Mouse (Mus musculus) embryonic stem cell, embryonic (primary cell): ENCODE results near the gene Ints7.

Source experiments
- CTCF ChIA-PET, 4 experiments: fragments of 300-600 bp in 2 of 4; fragments of 350-600 bp in 2 of 4; sonication (Branson Sonifier 250); formaldehyde crosslinking; loops; one replicate each; lab custom pipeline; 2022; ENCODE audit warnings: inconsistent platforms in 2 of 4; lab: Charles Lee
- POLR2A ChIA-PET, 4 experiments: fragments of 300-600 bp in 2 of 4; fragments of 350-600 bp in 2 of 4; sonication (Branson Sonifier 250); formaldehyde crosslinking; loops; one replicate each; lab custom pipeline; 2022; ENCODE audit warnings: antibody characterized with exemption in 4 of 4, inconsistent platforms in 1 of 4; lab: Charles Lee

Ints7 gene

DNA sequence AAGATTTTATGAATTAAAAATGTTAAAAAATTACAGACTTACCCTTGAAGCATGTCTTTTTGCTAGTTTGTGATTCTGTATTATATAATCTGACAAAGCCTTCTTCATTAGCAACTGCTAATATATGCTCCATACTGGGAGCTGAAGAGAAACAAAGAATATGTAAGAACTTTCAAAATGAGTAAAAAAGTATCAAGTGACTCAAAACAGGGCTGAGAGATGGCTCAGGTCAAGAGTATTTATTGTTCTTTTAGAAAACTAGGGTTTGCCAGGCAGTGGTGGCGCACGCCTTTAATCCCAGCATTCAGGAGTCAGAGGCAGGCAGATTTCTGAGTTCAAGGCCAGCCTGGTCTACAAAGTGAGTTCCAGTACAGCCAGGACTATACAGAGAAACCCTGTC lies 5.8 kb upstream of the Ints7 start:
- CTCF ChIA-PET = no interaction called here
- POLR2A ChIA-PET = interaction anchor here in 1 of 4 experiments (2.4 kb wide), 1 partner anchor 10 kb away, joined by 7 read pairs; no protein-coding TSS in a partner anchor

DNA sequence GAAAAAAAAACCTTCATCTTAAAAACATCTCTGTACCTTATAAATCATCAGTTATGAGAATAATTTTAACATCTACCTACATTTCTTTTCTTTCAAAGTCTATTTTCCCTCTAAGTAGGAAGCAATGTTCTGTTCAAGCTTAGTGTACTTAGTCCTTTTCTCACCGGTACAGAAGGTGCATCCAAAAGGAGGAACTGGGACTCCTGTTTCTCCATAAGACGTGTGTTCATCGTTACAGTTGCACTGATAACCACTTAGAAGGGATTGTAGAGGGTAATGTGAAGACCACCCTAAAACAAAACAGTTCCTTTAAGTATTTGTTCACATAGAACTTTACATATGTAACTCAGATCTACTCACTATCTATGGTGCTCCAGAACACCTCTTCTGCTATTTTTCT lies 5.0 kb upstream of the Ints7 start:
- ChIA-PET CTCF (no interaction called here), POLR2A (interaction anchor here in 3 of 4 experiments (0.5 to 18.6 kb wide), 5 partner anchors 10 to 187 kb away, joined by 3 to 397 read pairs (median 3); no protein-coding TSS in a partner anchor)

DNA sequence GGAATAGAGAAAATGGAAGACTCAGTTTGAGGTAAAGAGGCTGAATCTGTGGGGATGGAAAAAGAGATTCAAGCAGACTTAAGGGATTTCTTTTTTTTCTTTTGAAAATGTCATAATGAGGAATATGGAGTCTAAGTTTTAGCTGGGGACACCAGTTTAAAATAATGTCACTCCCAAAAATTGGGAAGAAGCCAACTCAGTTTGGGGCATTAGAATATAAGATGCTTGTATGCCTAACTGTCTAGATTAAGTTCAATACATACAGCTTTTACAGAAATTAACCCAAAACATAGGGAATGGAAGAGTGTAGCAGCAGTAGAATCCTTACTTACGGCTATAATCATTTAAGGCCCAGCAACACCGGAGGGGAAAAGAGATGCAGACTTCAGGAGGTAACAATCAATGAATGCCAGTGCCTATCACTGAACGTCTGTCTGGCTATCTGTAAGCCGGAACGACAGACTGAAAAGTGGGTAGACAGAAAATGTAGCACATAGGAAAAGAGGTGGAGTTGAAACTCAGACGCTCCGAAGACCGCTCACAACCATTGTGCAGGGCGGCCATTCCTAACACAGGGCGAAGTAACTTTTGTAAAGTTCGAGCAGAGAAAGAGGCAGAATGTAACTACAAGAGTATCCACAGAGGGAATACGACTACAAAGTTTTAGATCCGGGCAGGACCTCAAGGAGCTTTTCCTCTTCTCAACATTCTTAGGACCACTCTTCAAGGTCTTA lies 1.4 kb upstream of the Ints7 start:
- ChIA-PET POLR2A (interaction anchor here in 3 of 4 experiments (0.9 to 18.6 kb wide), 27 partner anchors 9 to 881 kb away, joined by 3 to 397 read pairs (median 13); partner anchors contain the start of genes Nek2 (in 2 of the 3), Tmem206 (in 2 of the 3) and Lpgat1 (in 1 of the 3)), CTCF (interaction anchor here in 2 of 4 experiments (0.5 to 4.0 kb wide), 5 partner anchors 9 to 244 kb away, joined by 3 to 38 read pairs (median 3); no protein-coding TSS in a partner anchor)

DNA sequence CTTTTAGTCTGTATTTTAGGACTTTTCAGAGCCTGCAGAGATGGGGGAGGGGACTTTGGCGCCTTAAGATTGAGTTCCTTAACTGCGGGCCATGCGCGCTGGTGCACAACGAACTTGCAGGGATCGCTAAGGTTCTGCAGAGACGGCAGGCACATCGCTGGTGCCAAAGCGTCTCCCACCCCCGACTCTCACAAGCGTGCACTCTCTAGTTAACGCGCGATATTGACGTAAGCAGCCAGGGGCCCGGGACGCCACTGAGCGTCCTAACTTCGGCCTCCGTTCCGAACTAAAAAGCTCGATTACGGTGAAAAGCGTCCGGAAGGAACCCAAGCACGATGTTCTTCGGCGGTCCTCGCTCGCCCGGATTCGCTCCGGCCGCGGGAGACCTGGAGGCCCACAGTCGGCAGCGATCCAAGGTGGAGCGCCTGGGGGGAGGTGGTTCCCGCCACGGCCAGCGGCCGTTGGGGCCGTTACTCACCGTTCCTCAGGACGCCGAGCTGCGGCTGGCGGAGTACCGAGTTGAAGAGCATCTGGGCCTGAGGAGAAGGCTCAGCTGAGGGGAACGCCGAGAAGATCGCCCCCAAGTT lies 472 bp upstream of the Ints7 start:
- ChIA-PET POLR2A (interaction anchor here (0.7 to 18.6 kb wide), 159 partner anchors 8 to 880 kb away, joined by 3 to 397 read pairs (median 5); partner anchors contain the start of genes Nek2 (in 4 of the 4), Lpgat1 (in 3 of the 4), Flvcr1 (in 2 of the 4) and Slc30a1 (in 2 of the 4)), CTCF (interaction anchor here (0.6 to 4.0 kb wide), 42 partner anchors 8 to 517 kb away, joined by 3 to 38 read pairs (median 4); partner anchors contain the start of genes Tmem206 (in 2 of the 4), Lpgat1 (in 1 of the 4), Nek2 (in 1 of the 4) and Traf5 (in 1 of the 4))

DNA sequence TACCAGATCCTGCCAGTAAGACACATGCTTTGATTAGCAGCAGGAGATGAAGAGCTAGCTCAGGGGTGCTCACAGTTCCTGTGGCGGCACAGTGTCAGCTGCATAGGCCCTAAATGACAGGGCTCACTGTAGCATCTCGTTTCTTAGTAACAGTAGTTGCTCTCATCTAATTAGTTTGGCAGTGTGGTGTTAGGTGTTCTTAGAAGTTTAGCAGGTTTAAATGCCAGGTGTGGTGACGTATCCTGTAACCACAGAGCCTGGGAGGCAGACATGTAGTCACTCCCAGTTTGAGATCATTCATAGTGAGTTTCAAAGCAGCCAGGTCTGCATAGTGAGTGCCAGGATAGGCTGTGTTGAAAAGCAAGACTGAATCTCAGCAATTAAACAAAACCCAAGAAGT lies 4.1 kb downstream of the Ints7 start:
- CTCF ChIA-PET = interaction anchor here in 3 of 4 experiments (0.6 to 2.1 kb wide), 3 partner anchors 239 to 247 kb away, joined by 3 to 11 read pairs (median 5); no protein-coding TSS in a partner anchor
- POLR2A ChIA-PET = interaction anchor here in 2 of 4 experiments (0.5 to 18.6 kb wide), 14 partner anchors 8 to 260 kb away, joined by 3 to 397 read pairs (median 4); partner anchors contain the start of gene Nek2 (in 2 of the 2)

DNA sequence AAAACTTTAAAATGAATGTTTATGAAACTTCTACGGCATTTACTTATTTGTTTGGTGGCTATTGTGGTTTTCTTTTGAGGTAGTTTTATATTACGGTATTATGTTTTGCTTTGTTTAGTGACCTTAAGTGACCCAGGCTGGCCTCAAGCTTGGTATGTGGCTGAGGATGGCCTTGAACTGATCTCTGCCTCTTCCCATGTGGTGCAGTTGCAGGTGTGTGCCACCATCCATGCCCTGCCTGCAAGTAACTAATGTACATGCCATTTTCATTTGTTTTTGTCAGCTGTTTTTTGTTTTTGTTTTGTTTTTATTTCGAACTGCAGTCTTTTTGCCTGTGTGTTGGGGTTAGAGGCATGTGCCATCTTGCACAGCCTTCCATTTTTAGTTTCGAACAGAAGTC lies 6.2 kb downstream of the Ints7 start:
- CTCF ChIA-PET = interaction anchor here in 2 of 4 experiments (0.6 to 1.4 kb wide), 3 partner anchors 203 to 239 kb away, joined by 3 to 4 read pairs (median 4); no protein-coding TSS in a partner anchor
- POLR2A ChIA-PET = interaction anchor here in 3 of 4 experiments (0.6 to 18.6 kb wide), 7 partner anchors 11 to 236 kb away, joined by 3 to 397 read pairs (median 8); partner anchors contain the start of gene Nek2 (in 1 of the 3)

DNA sequence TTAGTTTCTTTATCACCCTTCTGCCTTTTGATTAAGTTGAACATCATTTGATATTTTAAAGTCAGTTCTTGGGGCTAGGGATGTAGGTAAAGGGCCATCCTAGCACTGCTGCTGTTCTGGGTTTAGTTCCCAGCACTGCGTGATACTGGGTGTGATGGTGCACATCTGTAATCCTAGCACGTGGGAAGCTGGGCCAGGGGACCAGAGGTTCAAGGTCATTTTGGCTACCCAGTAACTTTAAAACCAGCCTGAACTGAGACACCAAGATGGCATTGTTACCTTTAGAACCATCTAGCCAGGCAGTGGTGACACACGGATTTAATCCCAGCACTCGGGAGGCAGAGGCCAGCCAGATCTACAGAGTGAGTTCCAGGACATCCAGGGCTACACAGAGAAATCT lies 8.4 kb downstream of the Ints7 start:
- POLR2A ChIA-PET = interaction anchor here in 2 of 4 experiments (1.0 to 19.4 kb wide), 9 partner anchors 5 to 234 kb away, joined by 3 to 397 read pairs (median 4); partner anchors contain the start of genes Dtl (in 2 of the 2), Ints7 (in 2 of the 2) and Nek2 (in 1 of the 2)
- CTCF ChIA-PET = interaction anchor here in 3 of 4 experiments (0.6 to 2.1 kb wide), 3 partner anchors 230 to 234 kb away, joined by 5 to 14 read pairs (median 7); no protein-coding TSS in a partner anchor

DNA sequence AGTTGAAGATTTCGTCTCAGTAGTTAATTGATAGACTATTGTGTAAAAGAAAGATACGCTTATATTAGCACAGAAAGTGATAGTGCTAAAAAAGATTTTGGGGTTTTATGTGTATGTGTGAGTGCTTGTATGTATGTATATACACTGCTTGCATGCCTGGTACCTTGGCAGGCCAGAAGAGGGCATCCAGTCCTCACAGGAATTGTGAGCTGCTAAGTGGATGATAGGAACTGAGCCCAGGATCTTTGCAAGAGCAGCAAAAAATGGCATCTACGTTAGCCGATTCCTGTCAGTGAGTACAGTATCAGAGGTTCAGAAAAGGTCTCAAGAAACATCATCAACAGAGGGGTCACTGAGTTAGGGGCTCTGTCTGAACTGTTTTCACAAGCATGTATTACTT lies 9.0 kb downstream of the Ints7 start:
- POLR2A ChIA-PET = interaction anchor here in 2 of 4 experiments (1.0 to 19.4 kb wide), 10 partner anchors 6 to 233 kb away, joined by 3 to 397 read pairs (median 5); partner anchors contain the start of genes Dtl (in 2 of the 2), Ints7 (in 2 of the 2) and Nek2 (in 1 of the 2)
- CTCF ChIA-PET = interaction anchor here in 3 of 4 experiments (0.6 to 2.1 kb wide), 3 partner anchors 229 to 233 kb away, joined by 5 to 14 read pairs (median 7); no protein-coding TSS in a partner anchor

DNA sequence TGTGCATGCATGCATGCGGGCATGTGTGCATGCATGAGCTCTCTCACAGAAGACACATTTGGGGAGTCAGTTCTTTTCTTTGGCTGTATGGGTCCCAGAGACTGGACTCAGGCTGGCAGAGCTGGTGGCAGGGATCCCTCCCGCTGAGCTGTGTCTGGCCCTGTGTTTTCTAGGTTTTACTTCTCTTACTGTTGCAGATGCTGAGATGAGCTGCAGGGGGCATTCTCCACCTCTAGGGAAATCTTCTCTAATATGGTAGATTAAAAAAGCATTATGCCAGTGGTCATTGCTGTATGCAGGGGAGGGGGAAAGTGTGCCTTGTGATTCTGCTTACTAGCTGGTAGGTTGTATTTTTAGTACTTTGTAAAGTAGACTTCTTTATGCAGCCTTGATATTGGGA lies 10.3 kb downstream of the Ints7 start:
- POLR2A ChIA-PET = interaction anchor here in 3 of 4 experiments (0.6 to 19.4 kb wide), 16 partner anchors 7 to 1745 kb away, joined by 3 to 397 read pairs (median 5); partner anchors contain the start of genes Dtl (in 3 of the 3), Ints7 (in 3 of the 3) and Nek2 (in 1 of the 3)
- CTCF ChIA-PET = interaction anchor here in 3 of 4 experiments (0.8 to 2.1 kb wide), 6 partner anchors 10 to 232 kb away, joined by 3 to 14 read pairs (median 4); partner anchors contain the start of genes Dtl (in 2 of the 3) and Ints7 (in 2 of the 3)

DNA sequence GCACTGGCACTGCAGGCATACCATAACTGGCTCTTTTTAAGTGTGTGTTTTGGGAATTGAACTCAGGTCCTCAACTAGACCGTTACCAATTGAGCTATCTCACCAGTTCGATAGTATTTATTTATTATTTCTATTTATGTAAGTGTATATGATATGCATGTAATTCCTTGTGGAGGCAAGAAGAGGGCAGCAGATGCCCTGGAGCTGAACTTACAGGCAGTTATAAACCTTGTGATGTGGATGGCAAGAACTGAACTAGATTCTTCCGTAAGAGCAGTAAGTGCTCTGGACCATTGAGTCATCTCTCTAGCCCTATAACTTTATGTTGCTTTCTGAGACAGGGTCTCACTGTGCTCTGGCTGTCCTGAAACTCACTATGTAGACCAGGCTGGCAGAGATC lies 11.6 kb downstream of the Ints7 start:
- POLR2A ChIA-PET = interaction anchor here in 2 of 4 experiments (0.7 to 19.4 kb wide), 12 partner anchors 8 to 235 kb away, joined by 3 to 397 read pairs (median 4); partner anchors contain the start of genes Dtl (in 2 of the 2) and Ints7 (in 2 of the 2)
- CTCF ChIA-PET = interaction anchor here (0.6 to 3.1 kb wide), 6 partner anchors 8 to 231 kb away, joined by 3 to 15 read pairs (median 3); no protein-coding TSS in a partner anchor

DNA sequence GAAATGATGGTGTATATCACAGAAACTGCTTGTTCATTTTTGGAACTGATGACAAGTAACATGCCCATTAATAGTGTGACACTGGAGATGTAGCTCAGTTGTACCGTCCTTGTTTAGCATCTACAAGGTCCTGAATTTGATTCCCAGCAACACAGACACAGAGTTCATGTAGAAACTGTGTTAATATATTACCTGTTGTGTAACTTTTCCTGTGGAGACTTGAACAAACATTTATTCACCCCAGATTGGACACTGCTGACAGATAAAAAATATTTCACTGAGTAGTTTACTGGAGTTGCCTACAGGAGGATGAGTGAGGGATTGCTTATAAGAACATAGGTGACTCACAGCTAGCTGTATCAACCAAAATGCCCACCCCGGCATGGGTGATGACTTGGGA lies 13.3 kb downstream of the Ints7 start:
- POLR2A ChIA-PET = interaction anchor here in 2 of 4 experiments (0.6 to 19.4 kb wide), 13 partner anchors 8 to 542 kb away, joined by 3 to 397 read pairs (median 4); partner anchors contain the start of genes Dtl (in 2 of the 2), Ints7 (in 2 of the 2) and Nek2 (in 1 of the 2)
- CTCF ChIA-PET = interaction anchor here in 3 of 4 experiments (1.1 to 3.1 kb wide), 5 partner anchors 13 to 229 kb away, joined by 3 to 15 read pairs (median 3); partner anchors contain the start of genes Dtl (in 1 of the 3) and Ints7 (in 1 of the 3)

DNA sequence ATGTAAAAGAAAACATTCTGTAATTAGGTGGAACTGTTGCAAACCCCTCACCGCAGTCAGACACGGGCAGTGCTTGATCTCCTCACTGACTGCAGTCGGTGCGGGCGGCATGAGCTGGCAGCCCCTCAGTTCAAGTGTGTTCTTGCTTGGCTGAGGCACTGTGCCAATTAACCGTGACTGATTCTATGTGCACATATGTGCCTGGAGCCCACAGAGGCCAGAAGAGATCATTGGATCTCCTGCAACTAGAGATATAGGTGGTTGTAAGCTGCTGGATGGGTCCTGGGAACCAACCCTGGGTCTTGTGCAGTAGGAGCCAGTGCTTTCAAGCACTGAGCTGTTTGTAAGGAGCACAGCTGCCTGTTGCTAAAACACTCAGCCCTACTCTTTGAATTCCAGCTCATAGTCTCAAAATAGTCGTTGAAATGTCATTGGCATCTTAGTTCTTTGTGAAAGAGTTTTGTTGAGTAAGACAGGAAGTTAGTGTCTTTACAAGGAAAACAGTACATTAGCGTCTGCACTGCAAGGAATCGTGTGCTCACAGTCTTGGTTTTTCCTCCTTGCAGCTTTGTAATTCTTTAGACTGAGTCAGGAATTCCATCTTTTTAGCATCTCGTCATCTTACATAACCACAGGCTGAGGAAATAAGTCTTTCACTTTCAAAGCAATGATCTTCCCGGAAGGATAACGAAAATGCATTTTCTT lies 16.7 kb downstream of the Ints7 start:
- POLR2A ChIA-PET = interaction anchor here in 3 of 4 experiments (0.6 to 19.4 kb wide), 13 partner anchors 10 to 409 kb away, joined by 3 to 265 read pairs (median 4); partner anchors contain the start of genes Dtl (in 3 of the 3), Ints7 (in 3 of the 3), Lpgat1 (in 1 of the 3) and Nek2 (in 1 of the 3)
- CTCF ChIA-PET = interaction anchor here in 1 of 4 experiments (0.8 to 1.4 kb wide), 2 partner anchors 226 to 228 kb away, joined by 3 read pairs; no protein-coding TSS in a partner anchor

DNA sequence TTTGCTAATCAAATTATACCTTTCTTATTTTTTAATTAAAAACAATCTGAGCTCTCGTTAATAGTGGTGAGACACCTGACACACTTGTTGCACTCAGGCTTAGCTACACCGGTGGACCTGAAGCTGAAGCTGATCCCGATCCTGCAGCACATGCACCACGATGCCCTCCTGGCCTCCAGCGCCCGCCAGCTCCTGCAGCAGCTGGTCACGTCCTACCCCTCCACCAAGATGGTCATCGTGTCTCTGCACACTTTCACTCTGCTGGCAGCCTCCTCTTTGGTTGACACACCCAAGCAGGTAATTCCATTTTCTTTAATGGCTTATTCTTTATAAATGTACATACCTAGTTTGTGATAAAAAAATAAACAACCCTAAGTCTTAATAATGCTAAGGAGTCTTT lies 20.6 kb downstream of the Ints7 start:
- CTCF ChIA-PET = interaction anchor here in 2 of 4 experiments (1.1 to 1.4 kb wide), 2 partner anchors 222 to 284 kb away, joined by 3 to 5 read pairs; no protein-coding TSS in a partner anchor
- POLR2A ChIA-PET = interaction anchor here in 2 of 4 experiments (1.3 to 19.4 kb wide), 6 partner anchors 10 to 240 kb away, joined by 3 to 265 read pairs (median 7); partner anchors contain the start of genes Dtl (in 2 of the 2) and Ints7 (in 2 of the 2)

DNA sequence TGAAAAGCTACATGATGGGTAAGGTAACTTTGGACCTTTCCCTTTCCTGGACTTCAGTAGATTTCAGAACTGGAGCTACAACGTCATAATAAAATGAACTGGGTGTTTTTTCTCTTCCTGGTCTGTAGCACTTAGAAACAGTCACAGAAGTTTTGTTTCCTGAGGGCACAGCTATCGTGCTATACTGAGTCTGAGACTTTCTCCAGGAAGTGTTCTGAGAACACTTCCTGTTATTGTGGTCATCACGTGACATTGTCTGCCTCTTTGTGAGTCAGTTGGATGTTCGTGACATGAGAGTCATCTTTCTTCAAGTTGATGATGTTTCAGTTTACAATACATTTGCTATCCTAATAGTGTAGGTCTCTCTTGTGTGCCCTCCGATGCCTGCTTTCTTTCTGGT lies 23.8 kb downstream of the Ints7 start:
- CTCF ChIA-PET = interaction anchor here in 1 of 4 experiments (1.8 kb wide), 1 partner anchor 219 kb away, joined by 5 read pairs; no protein-coding TSS in a partner anchor
- POLR2A ChIA-PET = interaction anchor here (0.6 to 19.4 kb wide), 15 partner anchors 9 to 221 kb away, joined by 3 to 265 read pairs (median 4); partner anchors contain the start of genes Dtl (in 3 of the 4), Ints7 (in 3 of the 4) and Lpgat1 (in 1 of the 4)

DNA sequence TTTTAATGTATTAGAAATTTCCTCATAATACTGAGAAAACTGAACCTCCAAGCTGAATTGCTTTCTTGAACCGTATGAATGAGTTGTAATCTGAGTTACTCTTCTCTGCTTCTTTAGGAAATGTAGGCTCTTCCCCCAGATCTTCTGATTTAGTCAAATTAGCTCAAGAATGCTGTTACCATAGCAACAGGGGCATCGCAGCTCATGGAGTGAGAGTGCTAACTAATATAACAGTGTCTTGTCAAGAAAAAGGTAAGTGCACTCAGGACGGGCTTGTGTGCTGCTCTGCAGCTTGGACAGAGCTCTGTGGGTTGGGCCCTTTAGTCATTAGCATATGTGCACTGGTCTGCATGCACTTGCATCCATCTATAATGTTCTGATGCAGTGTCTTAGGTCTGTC lies 29.3 kb downstream of the Ints7 start:
- POLR2A ChIA-PET = interaction anchor here in 3 of 4 experiments (0.7 to 2.1 kb wide), 10 partner anchors 8 to 224 kb away, joined by 3 to 8 read pairs (median 3); partner anchors contain the start of genes Dtl (in 3 of the 3) and Ints7 (in 3 of the 3)
- CTCF ChIA-PET = interaction anchor here in 2 of 4 experiments (1.7 to 3.2 kb wide), 2 partner anchors 213 kb away, joined by 5 to 9 read pairs; no protein-coding TSS in a partner anchor
